Mouse (Mus musculus) spleen, adult 2 months (tissue): ENCODE measurements around the gene Gm11084.

Experiments used
- CTCF ChIP-seq: fragments of 200-500 bp; IDR thresholded peaks from 2 replicates; pipeline ENCODE4 v1.5.1; 2011; ENCODE audit warnings: mild to moderate bottlenecking, inconsistent platforms; ENCODE audit not compliant: insufficient read depth, insufficient read length, insufficient replicate concordance; ENCODE audit errors: extremely low read depth
- POLR2A ChIP-seq: fragments of 200-500 bp; IDR thresholded peaks from 2 replicates; pipeline ENCODE4 v1.6.1; 2011; ENCODE audit warnings: low read depth, low read length, inconsistent platforms

- TF ChIP-seq CTCF (no peak), POLR2A (no peak)
These were observed 41.5 kb upstream of the Gm11084 start for GRCm38 (mm10) chr2:73028019-73028418.
